Mouse (Mus musculus): Measurements from ENCODE around the gene Gbx2. TPM values are rescaled to one million over a fixed set of nuclear protein-coding genes. Genes with fewer than 3 reads are reported as not detected.

Gene Gbx2
- 0.11 TPM in 1 of 2 replicates, not detected in the other for polyA plus RNA-seq (2015; fragmentation: Nextera tagmentation; extraction: Ambion mirVana)

DNA sequence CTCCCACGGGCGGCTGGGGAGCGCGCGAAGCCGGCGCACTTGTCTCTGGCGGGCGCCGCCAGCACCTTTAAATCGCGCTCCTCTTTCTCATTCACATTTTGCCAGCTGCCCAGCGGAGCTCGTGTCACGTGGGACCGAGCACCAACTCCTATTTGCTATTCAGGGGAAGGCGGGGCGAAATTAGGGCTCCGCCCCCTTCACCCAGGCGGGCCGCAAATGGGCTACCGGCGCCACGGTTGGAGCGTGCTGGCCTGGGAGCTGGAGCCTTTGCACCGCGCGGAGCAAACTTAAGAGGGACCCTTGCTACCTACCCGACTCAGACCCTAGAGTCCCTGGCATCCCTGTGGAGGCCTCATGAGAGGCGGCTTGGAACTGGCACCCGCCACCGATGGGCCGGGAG is at the start of gene Gbx2:
Gbx2 (minus strand) TSS at position 60 of the 400 bp plus-strand sequence.
- no peaks in the 10 kb centered on the region for H3K9me3 ChIP-seq (replicated peaks)
- peaks cover 48% of the 10 kb centered on the region for H3K4me1 ChIP-seq (replicated peaks)
- peak within 1 kb of the TSS; percentile 84 for H3K4me2 ChIP-seq
- H3K9ac ChIP-seq: peak within 1 kb of the TSS; percentile 25; the same call in 1 of the 2 replicates
- no peaks in the 10 kb centered on the region for H3K36me3 ChIP-seq
- WGBS: under 1% methylated on average over 33 of the region's 33 CpGs
- peak within 1 kb of the TSS; percentile 52 for H3K4me3 ChIP-seq
- H3K27me3 ChIP-seq: peaks cover 98% of the 10 kb centered on the region
- ATAC-seq (replicated peaks; ENCODE audit: insufficient number of reproducible peaks, insufficient read depth, low FRiP score, low read depth): peak; percentile 36
- H3K27ac ChIP-seq: no peak within 1 kb of the TSS

DNA sequence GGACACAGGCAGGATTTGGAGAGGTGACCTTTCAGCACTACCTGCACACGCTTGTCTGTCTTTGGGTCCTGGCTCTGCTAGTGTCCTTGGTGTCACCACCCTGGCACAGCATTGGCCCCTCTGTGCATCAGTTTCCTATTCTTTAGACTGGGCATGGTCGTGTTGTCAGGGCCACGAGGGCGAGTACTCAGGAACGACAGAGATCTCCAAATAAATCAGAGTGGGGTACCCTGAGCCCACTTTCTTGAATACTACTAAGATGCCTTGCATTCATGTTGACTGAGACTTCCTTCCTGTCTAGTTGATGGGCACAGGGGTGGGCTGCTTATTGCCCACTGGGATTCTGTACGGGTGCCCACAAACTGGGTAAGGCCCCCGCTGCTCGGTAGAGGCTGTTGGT is 46.3 kb upstream of the Gbx2 start:
- WGBS: 86% methylated on average over 8 of the region's 8 CpGs
- ATAC-seq (replicated peaks; ENCODE audit: insufficient number of reproducible peaks, insufficient read depth, low FRiP score, low read depth): no peak
- Histone ChIP-seq H3K27me3 (no peaks in the 10 kb centered on the region), H3K36me3 (no peaks in the 10 kb centered on the region), H3K27ac (no peak overlapping the region), H3K9me3 (replicated peaks) (no peaks in the 10 kb centered on the region), H3K9ac (no peak overlapping the region), H3K4me3 (no peak overlapping the region), H3K4me1 (replicated peaks) (no peaks in the 10 kb centered on the region), H3K4me2 (no peak overlapping the region)

DNA sequence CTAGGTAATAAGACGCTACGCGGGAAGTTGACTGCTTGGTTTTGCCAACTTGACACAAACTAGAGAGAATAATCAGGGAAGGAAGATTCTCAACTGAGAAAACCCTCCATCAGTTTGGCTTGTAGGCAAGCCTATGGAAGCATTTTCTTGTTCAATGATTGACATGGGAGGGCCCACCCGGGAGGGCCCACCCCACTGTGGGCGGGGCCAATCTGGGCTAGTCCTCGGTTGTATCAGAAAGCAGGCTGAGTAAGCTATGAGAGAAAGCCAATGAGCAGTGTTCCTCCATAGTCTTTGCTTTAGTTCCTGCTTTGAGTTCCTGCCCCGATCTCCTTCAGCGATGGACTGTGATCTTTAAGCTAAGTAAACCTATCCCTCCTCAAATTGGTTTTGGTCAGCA is 45.4 kb upstream of the Gbx2 start:
- no peak for ATAC-seq (replicated peaks; ENCODE audit: insufficient number of reproducible peaks, insufficient read depth, low FRiP score, low read depth)
- no peak overlapping the region for H3K9ac ChIP-seq
- H3K27ac ChIP-seq: no peak overlapping the region
- no peaks in the 10 kb centered on the region for H3K9me3 ChIP-seq (replicated peaks)
- no peaks in the 10 kb centered on the region for H3K4me1 ChIP-seq (replicated peaks)
- WGBS: 74% methylated on average over 8 of the region's 8 CpGs
- no peak overlapping the region for H3K4me3 ChIP-seq
- no peak overlapping the region for H3K4me2 ChIP-seq
- H3K27me3 ChIP-seq: peaks cover 5% of the 10 kb centered on the region
- no peaks in the 10 kb centered on the region for H3K36me3 ChIP-seq

DNA sequence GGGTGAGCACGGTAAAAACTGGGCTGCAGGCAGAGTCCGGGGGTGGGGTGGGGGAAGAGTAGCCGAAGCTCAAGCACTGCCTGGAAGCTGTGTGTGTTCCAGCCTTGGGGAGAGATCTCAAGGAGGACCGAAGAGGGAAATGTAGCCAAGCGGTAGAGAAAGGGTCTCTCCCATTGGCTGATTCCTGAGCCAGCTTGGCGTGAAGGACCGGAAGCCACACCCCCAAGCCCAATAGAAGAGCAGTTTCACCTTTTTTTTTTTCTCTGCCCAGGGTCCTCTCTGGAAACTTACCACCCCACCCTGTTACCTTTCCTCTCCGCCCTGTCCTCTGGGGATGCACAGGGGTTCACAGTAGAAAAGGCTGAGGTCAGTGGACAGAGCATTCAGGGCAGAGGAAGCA is 43.6 kb upstream of the Gbx2 start:
- Histone ChIP-seq H3K4me2 (no peak overlapping the region), H3K9ac (no peak overlapping the region), H3K36me3 (no peaks in the 10 kb centered on the region), H3K9me3 (replicated peaks) (no peaks in the 10 kb centered on the region), H3K27me3 (peaks cover 24% of the 10 kb centered on the region), H3K27ac (no peak overlapping the region), H3K4me1 (replicated peaks) (no peaks in the 10 kb centered on the region), H3K4me3 (no peak overlapping the region)
- WGBS: 74% methylated on average over 8 of the region's 8 CpGs
- ATAC-seq (replicated peaks; ENCODE audit: insufficient number of reproducible peaks, insufficient read depth, low FRiP score, low read depth): no peak

DNA sequence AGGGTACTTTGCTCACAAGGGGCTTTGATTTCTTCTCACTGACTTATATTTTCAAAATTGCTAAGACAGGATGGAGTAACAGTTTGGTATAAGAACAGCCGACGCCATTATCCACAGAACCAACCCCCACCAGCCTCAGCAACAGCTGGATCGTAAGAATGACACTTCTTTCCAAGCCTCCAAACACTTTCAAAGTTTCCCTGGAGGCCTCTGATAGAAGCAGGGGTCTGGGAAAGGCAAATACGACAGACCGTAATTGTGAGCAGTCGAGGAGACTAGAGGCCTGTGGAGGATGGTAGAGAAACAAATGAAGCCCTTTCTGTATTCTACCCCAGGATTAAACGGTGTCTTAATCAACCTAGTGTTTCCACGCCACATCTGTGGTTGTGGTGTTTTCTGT is 40.9 kb upstream of the Gbx2 start:
- Histone ChIP-seq H3K4me1 (replicated peaks) (peaks cover 11% of the 10 kb centered on the region), H3K4me3 (no peak overlapping the region), H3K4me2 (no peak overlapping the region), H3K9ac (no peak overlapping the region), H3K27me3 (peaks cover 50% of the 10 kb centered on the region), H3K36me3 (no peaks in the 10 kb centered on the region), H3K27ac (no peak overlapping the region), H3K9me3 (replicated peaks) (no peaks in the 10 kb centered on the region)
- no peak for ATAC-seq (replicated peaks; ENCODE audit: insufficient number of reproducible peaks, insufficient read depth, low FRiP score, low read depth)
- WGBS: 54% methylated on average over 8 of the region's 8 CpGs

DNA sequence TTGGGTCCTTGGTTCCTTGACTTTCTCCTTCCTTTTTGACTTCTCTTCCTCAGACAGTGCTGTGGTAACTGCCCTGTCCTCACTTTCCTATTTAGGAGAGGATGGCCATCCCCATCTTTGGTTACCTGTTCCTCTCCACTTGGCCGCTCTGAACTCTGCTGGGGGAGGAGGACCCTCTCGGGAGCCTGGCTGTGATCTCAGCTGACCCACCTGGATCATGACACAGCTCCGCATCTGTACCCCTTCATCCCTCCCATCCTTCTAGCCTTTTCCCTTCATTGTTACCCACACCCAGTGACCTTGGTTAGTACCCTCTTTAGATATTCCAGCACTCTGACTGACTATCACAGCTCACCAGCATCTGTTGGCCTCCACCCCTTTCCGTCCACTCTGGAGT is 38.7 kb upstream of the Gbx2 start:
- WGBS: 77% methylated on average over 4 of the region's 4 CpGs
- peaks cover 11% of the 10 kb centered on the region for H3K4me1 ChIP-seq (replicated peaks)
- no peaks in the 10 kb centered on the region for H3K36me3 ChIP-seq
- no peaks in the 10 kb centered on the region for H3K9me3 ChIP-seq (replicated peaks)
- no peak overlapping the region for H3K4me3 ChIP-seq
- H3K27me3 ChIP-seq: peaks cover 59% of the 10 kb centered on the region
- no peak overlapping the region for H3K4me2 ChIP-seq
- no peak overlapping the region for H3K9ac ChIP-seq
- no peak overlapping the region for H3K27ac ChIP-seq
- ATAC-seq (replicated peaks; ENCODE audit: insufficient number of reproducible peaks, insufficient read depth, low FRiP score, low read depth): no peak

DNA sequence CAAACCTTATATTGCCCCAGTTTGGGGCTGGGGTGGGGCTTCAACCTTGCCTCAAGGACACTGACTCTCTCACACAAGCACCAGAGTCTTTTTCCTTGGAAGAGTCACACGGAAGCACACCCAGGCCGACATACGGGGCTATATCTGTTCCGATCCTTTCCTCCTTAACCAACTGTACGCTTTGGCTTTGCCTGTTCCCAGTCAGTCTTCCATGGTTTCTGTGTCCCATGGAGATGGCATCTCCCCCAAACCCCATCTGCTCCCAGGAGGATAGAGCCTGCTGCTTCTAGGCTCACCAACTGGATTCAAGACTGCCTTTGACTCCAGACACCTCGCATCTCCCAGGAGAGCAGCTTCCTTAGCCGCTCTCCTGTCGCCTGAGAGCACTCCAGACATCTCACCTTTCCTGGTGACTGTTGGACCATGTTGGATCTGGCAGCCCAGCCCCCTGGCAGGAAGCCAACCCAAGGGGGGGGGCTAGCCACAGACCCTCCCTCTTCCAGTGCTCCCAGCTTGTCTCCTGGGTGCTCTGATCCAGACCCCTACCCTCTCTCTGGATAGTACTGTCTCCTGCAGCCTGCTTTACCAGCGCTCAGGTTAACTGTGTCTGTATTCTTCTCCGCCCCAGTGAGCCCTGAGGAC is 38.2 kb upstream of the Gbx2 start:
- H3K9ac ChIP-seq: no peak overlapping the region
- peaks cover 11% of the 10 kb centered on the region for H3K4me1 ChIP-seq (replicated peaks)
- H3K27me3 ChIP-seq: peaks cover 64% of the 10 kb centered on the region
- WGBS: 49% methylated on average over 10 of the region's 10 CpGs
- no peak for ATAC-seq (replicated peaks; ENCODE audit: insufficient number of reproducible peaks, insufficient read depth, low FRiP score, low read depth)
- no peak overlapping the region for H3K27ac ChIP-seq
- no peaks in the 10 kb centered on the region for H3K9me3 ChIP-seq (replicated peaks)
- H3K4me3 ChIP-seq: peak overlapping the region; percentile 63
- no peaks in the 10 kb centered on the region for H3K36me3 ChIP-seq
- H3K4me2 ChIP-seq: peak overlapping the region; percentile 90; the same call in 1 of the 2 replicates

DNA sequence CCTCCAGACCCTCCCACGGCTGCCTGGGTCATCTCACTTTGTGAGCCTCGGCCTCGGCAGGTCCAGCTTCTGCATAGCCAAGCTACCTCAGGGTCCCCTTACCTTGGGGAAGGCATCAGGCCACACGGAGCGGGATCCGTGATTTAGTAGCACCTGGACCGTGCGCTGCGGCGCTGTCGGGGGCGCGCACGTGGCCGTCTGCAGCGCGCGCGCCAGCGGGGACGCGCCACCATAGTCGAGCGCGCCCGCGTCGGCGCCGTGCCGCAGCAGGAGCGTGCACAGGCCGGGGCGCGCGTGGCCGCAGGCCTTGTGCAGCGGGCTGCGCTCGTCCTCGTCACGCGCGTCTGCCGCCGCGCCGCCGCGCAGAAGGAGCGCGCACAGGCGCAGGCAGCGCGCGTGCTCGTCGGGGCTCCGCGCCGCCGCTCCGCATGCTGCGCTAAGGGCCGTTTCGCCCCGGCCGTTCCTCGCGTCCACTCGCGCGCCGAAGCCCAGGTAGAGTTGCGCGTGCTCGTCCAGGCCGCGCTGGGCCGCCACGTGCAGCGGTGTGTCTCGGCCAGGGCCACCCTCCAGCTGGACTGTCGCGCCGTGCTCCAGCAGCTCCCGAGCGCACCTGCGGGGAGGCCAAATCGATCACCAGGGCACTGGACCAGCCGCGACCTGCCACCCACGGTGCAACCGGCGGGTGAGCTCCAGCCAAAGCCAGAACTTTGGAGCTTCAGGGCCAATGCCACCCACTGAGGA is 37.3 kb upstream of the Gbx2 start:
- H3K27me3 ChIP-seq: peaks cover 72% of the 10 kb centered on the region
- no peaks in the 10 kb centered on the region for H3K9me3 ChIP-seq (replicated peaks)
- H3K27ac ChIP-seq: no peak overlapping the region
- ATAC-seq (replicated peaks; ENCODE audit: insufficient number of reproducible peaks, insufficient read depth, low FRiP score, low read depth): peak; percentile 25; the same call in 1 of the 2 replicates
- H3K4me2 ChIP-seq: peak overlapping the region; percentile 90
- H3K4me3 ChIP-seq: peak overlapping the region; percentile 63
- H3K4me1 ChIP-seq (replicated peaks): peaks cover 11% of the 10 kb centered on the region
- H3K36me3 ChIP-seq: no peaks in the 10 kb centered on the region
- peak overlapping the region; percentile 53 for H3K9ac ChIP-seq
- under 1% methylated on average over 79 of the region's 95 CpGs for WGBS

DNA sequence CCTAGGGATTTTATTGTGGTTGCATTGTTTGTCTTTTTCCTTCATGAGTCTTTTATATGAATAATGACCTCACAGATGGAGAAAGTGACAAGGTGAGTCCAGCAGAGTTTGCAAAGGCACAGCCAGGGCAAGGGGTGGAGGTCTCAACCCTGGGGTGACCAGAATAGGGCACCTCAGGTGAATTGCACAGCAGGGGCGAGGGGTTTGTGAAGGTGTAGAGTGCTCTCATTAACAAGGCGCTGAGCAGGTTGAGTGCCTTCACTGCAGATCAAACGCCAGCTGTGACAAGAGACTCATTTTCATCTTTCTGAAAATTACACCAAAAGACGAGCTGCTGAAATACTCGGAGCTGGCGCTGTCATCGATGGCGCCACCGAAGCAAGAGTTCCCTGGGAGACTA is 36.6 kb upstream of the Gbx2 start:
- WGBS: 22% methylated on average over 9 of the region's 9 CpGs
- no peak for ATAC-seq (replicated peaks; ENCODE audit: insufficient number of reproducible peaks, insufficient read depth, low FRiP score, low read depth)
- H3K4me3 ChIP-seq: peak overlapping the region; percentile 63
- H3K36me3 ChIP-seq: no peaks in the 10 kb centered on the region
- peaks cover 11% of the 10 kb centered on the region for H3K4me1 ChIP-seq (replicated peaks)
- peak overlapping the region; percentile 90 for H3K4me2 ChIP-seq
- no peak overlapping the region for H3K27ac ChIP-seq
- no peaks in the 10 kb centered on the region for H3K9me3 ChIP-seq (replicated peaks)
- H3K27me3 ChIP-seq: peaks cover 75% of the 10 kb centered on the region
- H3K9ac ChIP-seq: no peak overlapping the region

DNA sequence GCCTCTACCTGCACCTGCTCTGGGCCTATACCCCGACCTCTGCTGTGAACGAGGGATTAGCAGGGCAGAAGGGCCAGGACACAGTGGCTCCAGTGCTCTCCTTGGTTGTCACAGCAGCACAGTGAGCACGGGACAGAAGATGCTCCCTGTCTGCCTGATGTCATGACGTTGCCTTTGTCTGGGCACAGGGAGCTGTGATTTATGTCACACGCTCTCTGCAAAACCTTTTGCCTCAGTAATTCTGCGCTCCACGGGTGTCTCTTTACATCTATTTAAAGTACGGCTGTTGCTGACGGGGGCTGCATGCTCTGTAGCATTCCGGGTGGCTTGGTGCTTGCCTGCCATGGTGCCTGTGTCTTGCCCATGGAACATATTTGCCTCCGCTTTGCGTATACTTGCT is 33.4 kb upstream of the Gbx2 start:
- H3K9ac ChIP-seq: no peak overlapping the region
- peaks cover 11% of the 10 kb centered on the region for H3K4me1 ChIP-seq (replicated peaks)
- no peaks in the 10 kb centered on the region for H3K36me3 ChIP-seq
- 71% methylated on average over 12 of the region's 12 CpGs for WGBS
- no peak overlapping the region for H3K4me2 ChIP-seq
- no peak overlapping the region for H3K4me3 ChIP-seq
- peaks cover 69% of the 10 kb centered on the region for H3K27me3 ChIP-seq
- ATAC-seq (replicated peaks; ENCODE audit: insufficient number of reproducible peaks, insufficient read depth, low FRiP score, low read depth): no peak
- no peak overlapping the region for H3K27ac ChIP-seq
- no peaks in the 10 kb centered on the region for H3K9me3 ChIP-seq (replicated peaks)

DNA sequence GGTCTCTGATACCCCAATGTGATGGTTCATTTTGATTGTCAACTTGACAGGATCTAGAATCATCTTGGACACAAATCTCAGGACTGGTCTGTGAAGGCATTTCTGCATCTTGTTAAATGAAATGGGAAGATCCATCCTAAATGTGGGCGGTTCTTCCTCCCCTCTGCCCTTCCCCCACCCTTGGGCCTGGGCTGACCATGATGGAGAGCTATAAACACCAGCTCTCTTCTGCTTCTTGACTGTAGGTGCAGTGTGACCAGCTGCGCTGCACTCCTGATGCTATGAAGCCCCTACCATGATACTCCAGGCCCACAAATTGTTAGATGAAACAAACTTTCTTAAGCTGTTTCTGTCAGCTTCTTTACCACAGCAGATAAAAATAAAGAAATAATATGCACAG is 32.3 kb upstream of the Gbx2 start:
- H3K9me3 ChIP-seq (replicated peaks): no peaks in the 10 kb centered on the region
- no peak for ATAC-seq (replicated peaks; ENCODE audit: insufficient number of reproducible peaks, insufficient read depth, low FRiP score, low read depth)
- no peak overlapping the region for H3K4me2 ChIP-seq
- no peak overlapping the region for H3K9ac ChIP-seq
- peaks cover 5% of the 10 kb centered on the region for H3K4me1 ChIP-seq (replicated peaks)
- WGBS: 85% methylated on average over 2 of the region's 2 CpGs
- H3K4me3 ChIP-seq: no peak overlapping the region
- H3K36me3 ChIP-seq: no peaks in the 10 kb centered on the region
- H3K27me3 ChIP-seq: peaks cover 61% of the 10 kb centered on the region
- no peak overlapping the region for H3K27ac ChIP-seq

DNA sequence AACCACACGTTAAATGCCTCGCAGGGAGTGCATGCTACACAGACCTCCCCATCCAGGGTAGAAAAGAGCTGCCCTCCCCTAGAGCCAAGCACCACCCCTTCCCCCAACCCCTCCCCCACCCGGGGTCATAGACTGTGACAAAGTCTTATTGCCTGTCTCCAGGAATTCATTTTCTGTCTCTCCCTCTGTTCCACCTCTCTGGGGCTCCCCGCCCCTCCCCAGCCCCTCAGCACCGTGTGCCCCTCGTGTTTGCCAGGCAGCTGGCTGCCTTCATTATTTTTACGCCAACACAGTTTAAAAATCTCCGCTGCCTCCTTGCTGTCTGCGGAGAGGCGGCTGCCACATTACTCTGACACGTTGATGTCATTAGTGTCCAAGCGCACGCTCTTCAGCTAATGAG is 31.1 kb upstream of the Gbx2 start:
- Histone ChIP-seq H3K27ac (no peak overlapping the region), H3K4me2 (no peak overlapping the region), H3K27me3 (peaks cover 58% of the 10 kb centered on the region), H3K9me3 (replicated peaks) (no peaks in the 10 kb centered on the region), H3K4me3 (no peak overlapping the region), H3K4me1 (replicated peaks) (no peaks in the 10 kb centered on the region), H3K9ac (no peak overlapping the region), H3K36me3 (no peaks in the 10 kb centered on the region)
- ATAC-seq (replicated peaks; ENCODE audit: insufficient number of reproducible peaks, insufficient read depth, low FRiP score, low read depth): no peak
- WGBS: 25% methylated on average over 13 of the region's 13 CpGs

All from heart, embryonic 15.5 days (tissue).